Mouse (Mus musculus): ENCODE results near the gene Rrm1. TPM values are rescaled to one million over a fixed set of nuclear protein-coding genes. Genes with fewer than 3 reads are reported as not detected.

Gene Rrm1
- 58.2 and 102 TPM in 2 replicates for total RNA-seq (2014; rRNA removed; ENCODE audit: low replicate concordance)
- 34.4 and 36.4 TPM in 2 replicates for polyA plus RNA-seq (2015; fragmentation: Nextera tagmentation; extraction: Ambion mirVana)

DNA sequence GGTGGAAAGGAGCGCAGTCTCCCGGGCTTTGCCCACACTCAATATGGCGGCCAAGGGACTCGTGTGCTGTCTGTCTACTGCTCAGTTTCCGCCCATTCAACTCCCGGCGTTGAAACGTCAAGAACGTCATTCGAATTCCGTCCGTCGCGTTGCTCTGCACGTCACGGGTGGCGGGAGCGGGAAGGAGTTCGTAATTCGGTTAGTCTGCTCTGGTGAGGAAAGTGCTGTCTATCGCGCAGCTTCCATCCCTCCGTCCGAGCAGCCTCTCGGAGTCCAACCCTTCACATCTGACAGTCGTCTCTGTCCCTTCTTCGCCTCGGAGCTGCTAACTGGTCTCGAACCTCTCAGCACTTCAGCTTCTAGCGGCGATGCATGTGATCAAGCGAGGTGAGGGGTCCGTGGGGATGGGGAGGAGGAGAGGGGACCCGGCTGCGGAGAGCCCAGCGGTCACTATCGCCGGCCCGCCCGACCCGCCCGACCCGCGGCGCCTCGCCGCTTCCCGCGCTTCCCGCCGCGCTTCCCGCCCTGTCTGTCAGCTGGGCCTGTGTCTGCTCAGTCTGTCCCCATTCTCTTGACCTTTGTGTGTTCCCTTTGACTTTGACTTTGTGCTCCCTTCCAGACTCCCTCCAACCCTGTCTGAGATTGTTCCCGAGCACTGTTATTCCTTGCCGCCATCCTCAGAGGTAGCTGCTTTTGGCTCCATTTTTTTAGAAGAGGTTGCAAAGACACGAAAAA, at the start of gene Rrm1:
Gene Rrm1, plus strand, starts transcription at position 39 of the 735 bp plus-strand sequence.
- no peaks in the 10 kb centered on the region for H3K9me3 ChIP-seq (replicated peaks; ENCODE audit: control insufficient read depth, low read length)
- H3K36me3 ChIP-seq (replicated peaks; ENCODE audit: control insufficient read depth, insufficient read depth, low read length) = peaks cover 17% of the 10 kb centered on the region
- peaks cover 11% of the 10 kb centered on the region for H3K4me1 ChIP-seq (ENCODE audit: control insufficient read depth, insufficient read depth)
- peak; percentile 98 for DNase-seq (ENCODE audit: low spot score)
- peak within 1 kb of the TSS; percentile 76 for H3K27ac ChIP-seq (ENCODE audit: low read depth)
- TF ChIP-seq EP300 (IDR thresholded peaks at IDR 0.05; ENCODE audit: low read depth) (peak; percentile 20; the same call in 1 of the 2 replicates), CTCF (IDR thresholded peaks at IDR 0.05; ENCODE audit: low read depth) (no peak)
- H3K27me3 ChIP-seq (ENCODE audit: control insufficient read depth, insufficient read depth, low read length) = no peaks in the 10 kb centered on the region
- H3K9ac ChIP-seq (replicated peaks; ENCODE audit: low read depth, low read length) = peak within 1 kb of the TSS; percentile 82
- WGBS = under 1% methylated on average over 55 of the region's 56 CpGs
- ATAC-seq (ENCODE audit: insufficient read depth, low read depth) = peak; percentile 98
- peak within 1 kb of the TSS; percentile 87 for H3K4me2 ChIP-seq (ENCODE audit: low read depth, low read length)
- peak within 1 kb of the TSS; percentile 85 for H3K4me3 ChIP-seq (ENCODE audit: low read depth, low read length)

DNA sequence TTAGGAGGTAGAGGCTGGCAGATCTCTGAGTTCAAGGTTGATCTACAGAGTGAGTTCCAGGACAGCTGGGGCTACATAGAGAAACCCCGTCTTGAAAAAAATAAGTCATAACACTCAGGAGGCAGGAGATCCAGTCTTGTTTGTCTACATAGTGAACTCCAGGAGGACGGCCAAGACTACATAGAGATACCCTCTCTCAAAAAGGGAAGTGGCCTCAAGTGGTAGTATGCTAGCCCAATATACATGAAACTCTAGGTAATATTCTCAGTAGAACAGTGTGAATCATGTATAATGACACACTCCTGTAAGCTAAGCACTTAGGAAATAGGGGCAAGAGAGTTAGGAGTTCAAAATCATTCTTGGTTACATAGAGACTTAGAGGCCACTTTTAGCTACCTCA, 47.6 kb upstream of the Rrm1 start:
- Histone ChIP-seq H3K4me3 (ENCODE audit: low read depth, low read length) (no peak overlapping the region), H3K36me3 (replicated peaks; ENCODE audit: control insufficient read depth, insufficient read depth, low read length) (no peaks in the 10 kb centered on the region), H3K4me1 (ENCODE audit: control insufficient read depth, insufficient read depth) (peaks cover 16% of the 10 kb centered on the region), H3K9ac (replicated peaks; ENCODE audit: low read depth, low read length) (no peak overlapping the region), H3K4me2 (ENCODE audit: low read depth, low read length) (no peak overlapping the region), H3K9me3 (replicated peaks; ENCODE audit: control insufficient read depth, low read length) (no peaks in the 10 kb centered on the region), H3K27me3 (ENCODE audit: control insufficient read depth, insufficient read depth, low read length) (peaks cover 6% of the 10 kb centered on the region; the same call in 1 of the 2 replicates), H3K27ac (ENCODE audit: low read depth) (no peak overlapping the region)
- no peak for ATAC-seq (ENCODE audit: insufficient read depth, low read depth)
- WGBS = 86% methylated on average over 2 of the region's 2 CpGs
- DNase-seq (ENCODE audit: low spot score) = no peak
- TF ChIP-seq CTCF (IDR thresholded peaks at IDR 0.05; ENCODE audit: low read depth) = no peak
- no peak for TF ChIP-seq EP300 (IDR thresholded peaks at IDR 0.05; ENCODE audit: low read depth)

DNA sequence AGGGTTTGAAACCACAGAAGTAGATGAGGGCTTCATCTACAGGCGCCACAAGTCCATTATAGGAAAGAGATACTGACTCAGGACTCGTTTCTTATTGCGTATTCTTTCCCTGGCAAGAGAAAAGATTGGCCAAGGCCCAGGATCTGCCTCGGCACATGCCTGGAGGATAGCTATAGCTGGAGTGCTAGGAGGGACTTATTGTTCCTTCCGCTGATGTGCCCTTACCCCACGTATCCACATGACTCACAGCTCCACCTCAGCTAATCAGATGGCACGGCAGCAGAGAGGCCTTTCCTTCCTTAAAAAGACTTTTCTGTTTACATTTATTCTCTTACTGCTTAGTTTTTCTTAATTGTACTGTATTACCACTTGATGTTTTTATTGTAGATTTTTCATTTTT, 45.6 kb upstream of the Rrm1 start:
- H3K36me3 ChIP-seq (replicated peaks; ENCODE audit: control insufficient read depth, insufficient read depth, low read length) = no peaks in the 10 kb centered on the region
- H3K27me3 ChIP-seq (ENCODE audit: control insufficient read depth, insufficient read depth, low read length) = peaks cover 6% of the 10 kb centered on the region; the same call in 1 of the 2 replicates
- WGBS = 36% methylated on average over 7 of the region's 7 CpGs
- no peak for ATAC-seq (ENCODE audit: insufficient read depth, low read depth)
- peak; percentile 36 for DNase-seq (ENCODE audit: low spot score)
- H3K27ac ChIP-seq (ENCODE audit: low read depth) = no peak overlapping the region
- TF ChIP-seq EP300 (IDR thresholded peaks at IDR 0.05; ENCODE audit: low read depth) (no peak), CTCF (IDR thresholded peaks at IDR 0.05; ENCODE audit: low read depth) (no peak)
- H3K4me2 ChIP-seq (ENCODE audit: low read depth, low read length) = no peak overlapping the region
- 0 out of 2 replicates have a peak, but pooled peaks cover 8% of the 10 kb centered on the region for H3K4me1 ChIP-seq (ENCODE audit: control insufficient read depth, insufficient read depth)
- no peaks in the 10 kb centered on the region for H3K9me3 ChIP-seq (replicated peaks; ENCODE audit: control insufficient read depth, low read length)
- no peak overlapping the region for H3K9ac ChIP-seq (replicated peaks; ENCODE audit: low read depth, low read length)
- H3K4me3 ChIP-seq (ENCODE audit: low read depth, low read length) = no peak overlapping the region

GRCm38 (mm10) chr7:102396331-102396730, 45.2 kb upstream of the Rrm1 start:
- H3K4me1 ChIP-seq (ENCODE audit: control insufficient read depth, insufficient read depth) = 0 out of 2 replicates have a peak, but pooled peaks cover 8% of the 10 kb centered on the region
- H3K9ac ChIP-seq (replicated peaks; ENCODE audit: low read depth, low read length) = no peak overlapping the region
- H3K27ac ChIP-seq (ENCODE audit: low read depth) = no peak overlapping the region
- H3K27me3 ChIP-seq (ENCODE audit: control insufficient read depth, insufficient read depth, low read length) = peaks cover 6% of the 10 kb centered on the region; the same call in 1 of the 2 replicates
- no peak overlapping the region for H3K4me2 ChIP-seq (ENCODE audit: low read depth, low read length)
- TF ChIP-seq CTCF (IDR thresholded peaks at IDR 0.05; ENCODE audit: low read depth) = no peak
- no peak for TF ChIP-seq EP300 (IDR thresholded peaks at IDR 0.05; ENCODE audit: low read depth)
- H3K4me3 ChIP-seq (ENCODE audit: low read depth, low read length) = no peak overlapping the region
- no peaks in the 10 kb centered on the region for H3K9me3 ChIP-seq (replicated peaks; ENCODE audit: control insufficient read depth, low read length)
- no peak for ATAC-seq (ENCODE audit: insufficient read depth, low read depth)
- 95% methylated on average over 3 of the region's 3 CpGs for WGBS
- no peak for DNase-seq (ENCODE audit: low spot score)
- no peaks in the 10 kb centered on the region for H3K36me3 ChIP-seq (replicated peaks; ENCODE audit: control insufficient read depth, insufficient read depth, low read length)

- Histone ChIP-seq H3K27me3 (ENCODE audit: control insufficient read depth, insufficient read depth, low read length) (no peaks in the 10 kb centered on the region), H3K36me3 (replicated peaks; ENCODE audit: control insufficient read depth, insufficient read depth, low read length) (no peaks in the 10 kb centered on the region), H3K4me3 (ENCODE audit: low read depth, low read length) (no peak overlapping the region), H3K9me3 (replicated peaks; ENCODE audit: control insufficient read depth, low read length) (no peaks in the 10 kb centered on the region), H3K9ac (replicated peaks; ENCODE audit: low read depth, low read length) (no peak overlapping the region), H3K4me2 (ENCODE audit: low read depth, low read length) (no peak overlapping the region), H3K27ac (ENCODE audit: low read depth) (no peak overlapping the region), H3K4me1 (ENCODE audit: control insufficient read depth, insufficient read depth) (0 out of 2 replicates have a peak, but pooled peaks cover 8% of the 10 kb centered on the region)
- TF ChIP-seq CTCF (IDR thresholded peaks at IDR 0.05; ENCODE audit: low read depth) (no peak), EP300 (IDR thresholded peaks at IDR 0.05; ENCODE audit: low read depth) (no peak)
- DNase-seq (ENCODE audit: low spot score) (no peak), ATAC-seq (ENCODE audit: insufficient read depth, low read depth) (no peak)
- WGBS = 73% methylated on average over 3 of the region's 3 CpGs
Observed at GRCm38 (mm10) chr7:102399180-102399731, 42.2 kb upstream of the Rrm1 start.

Data from heart, postnatal 0 days (tissue).